Mouse (Mus musculus): Measurements from ENCODE around the gene Ccdc28a. TPM values are rescaled to one million over a fixed set of nuclear protein-coding genes. Genes with fewer than 3 reads are reported as not detected.

The Ccdc28a gene
- polyA plus RNA-seq, 1 experiment from 2014 or later = 20.0 TPM

- Histone ChIP-seq H3K27ac (ENCODE audit: low read depth) (no peak overlapping the region), H3K36me3 (ENCODE audit: control insufficient read depth, insufficient read depth, low read length) (no peaks in the 10 kb centered on the region), H3K27me3 (replicated peaks; ENCODE audit: control insufficient read depth, insufficient read depth, low read length) (no peaks in the 10 kb centered on the region), H3K4me3 (ENCODE audit: low read depth, low read length) (no peak overlapping the region), H3K9me3 (ENCODE audit: control insufficient read depth, low read length) (no peaks in the 10 kb centered on the region), H3K9ac (ENCODE audit: low read length) (no peak overlapping the region), H3K4me1 (replicated peaks; ENCODE audit: control insufficient read depth, insufficient read depth, low read length) (no peaks in the 10 kb centered on the region), H3K4me2 (ENCODE audit: low read length) (no peak overlapping the region)
- WGBS = 82% methylated on average over 4 of the region's 4 CpGs
- no peak for ATAC-seq (replicated peaks; ENCODE audit: low FRiP score, low TSS enrichment, low read depth)
- no peak for DNase-seq (ENCODE audit: low spot score)
Measured at GRCm38 (mm10) chr10:18189498-18189897, 45.3 kb downstream of the Ccdc28a start.

GRCm38 (mm10) chr10:18188564-18188963 is 46.2 kb downstream of the Ccdc28a start:
- no peak for DNase-seq (ENCODE audit: low spot score)
- no peaks in the 10 kb centered on the region for H3K4me1 ChIP-seq (replicated peaks; ENCODE audit: control insufficient read depth, insufficient read depth, low read length)
- no peak overlapping the region for H3K4me3 ChIP-seq (ENCODE audit: low read depth, low read length)
- no peak overlapping the region for H3K27ac ChIP-seq (ENCODE audit: low read depth)
- WGBS = 76% methylated on average over 6 of the region's 6 CpGs
- no peaks in the 10 kb centered on the region for H3K27me3 ChIP-seq (replicated peaks; ENCODE audit: control insufficient read depth, insufficient read depth, low read length)
- ATAC-seq (replicated peaks; ENCODE audit: low FRiP score, low TSS enrichment, low read depth) = no peak
- no peak overlapping the region for H3K4me2 ChIP-seq (ENCODE audit: low read length)
- H3K9ac ChIP-seq (ENCODE audit: low read length) = no peak overlapping the region
- H3K9me3 ChIP-seq (ENCODE audit: control insufficient read depth, low read length) = no peaks in the 10 kb centered on the region
- H3K36me3 ChIP-seq (ENCODE audit: control insufficient read depth, insufficient read depth, low read length) = no peaks in the 10 kb centered on the region

- H3K4me3 ChIP-seq (ENCODE audit: low read depth, low read length) = no peak overlapping the region
- H3K27ac ChIP-seq (ENCODE audit: low read depth) = no peak overlapping the region
- H3K4me2 ChIP-seq (ENCODE audit: low read length) = no peak overlapping the region
- H3K27me3 ChIP-seq (replicated peaks; ENCODE audit: control insufficient read depth, insufficient read depth, low read length) = no peaks in the 10 kb centered on the region
- ATAC-seq (replicated peaks; ENCODE audit: low FRiP score, low TSS enrichment, low read depth) (no peak), DNase-seq (ENCODE audit: low spot score) (no peak)
- no peak overlapping the region for H3K9ac ChIP-seq (ENCODE audit: low read length)
- WGBS = 80% methylated on average over 5 of the region's 5 CpGs
- H3K4me1 ChIP-seq (replicated peaks; ENCODE audit: control insufficient read depth, insufficient read depth, low read length) = no peaks in the 10 kb centered on the region
- no peaks in the 10 kb centered on the region for H3K36me3 ChIP-seq (ENCODE audit: control insufficient read depth, insufficient read depth, low read length)
- no peaks in the 10 kb centered on the region for H3K9me3 ChIP-seq (ENCODE audit: control insufficient read depth, low read length)
Measured at GRCm38 (mm10) chr10:18182246-18182645, 52.6 kb downstream of the Ccdc28a start.

- no peaks in the 10 kb centered on the region for H3K9me3 ChIP-seq (ENCODE audit: control insufficient read depth, low read length)
- H3K4me1 ChIP-seq (replicated peaks; ENCODE audit: control insufficient read depth, insufficient read depth, low read length) = no peaks in the 10 kb centered on the region
- H3K36me3 ChIP-seq (ENCODE audit: control insufficient read depth, insufficient read depth, low read length) = no peaks in the 10 kb centered on the region
- no peak overlapping the region for H3K9ac ChIP-seq (ENCODE audit: low read length)
- H3K27ac ChIP-seq (ENCODE audit: low read depth) = no peak overlapping the region
- H3K27me3 ChIP-seq (replicated peaks; ENCODE audit: control insufficient read depth, insufficient read depth, low read length) = no peaks in the 10 kb centered on the region
- no peak for ATAC-seq (replicated peaks; ENCODE audit: low FRiP score, low TSS enrichment, low read depth)
- H3K4me3 ChIP-seq (ENCODE audit: low read depth, low read length) = no peak overlapping the region
- 52% methylated on average over 2 of the region's 2 CpGs for WGBS
- DNase-seq (ENCODE audit: low spot score) = no peak
- no peak overlapping the region for H3K4me2 ChIP-seq (ENCODE audit: low read length)
Measured at GRCm38 (mm10) chr10:18177304-18177703, 57.5 kb downstream of the Ccdc28a start.

- DNase-seq (ENCODE audit: low spot score) = no peak
Measured at GRCm38 (mm10) chr10:18176722-18177121, 58.1 kb downstream of the Ccdc28a start.

GRCm38 (mm10) chr10:18175087-18175486 is 59.7 kb downstream of the Ccdc28a start:
- no peaks in the 10 kb centered on the region for H3K4me1 ChIP-seq (replicated peaks; ENCODE audit: control insufficient read depth, insufficient read depth, low read length)
- 87% methylated on average over 6 of the region's 6 CpGs for WGBS
- ATAC-seq (replicated peaks; ENCODE audit: low FRiP score, low TSS enrichment, low read depth) (no peak), DNase-seq (ENCODE audit: low spot score) (no peak)
- H3K9ac ChIP-seq (ENCODE audit: low read length) = no peak overlapping the region
- H3K27me3 ChIP-seq (replicated peaks; ENCODE audit: control insufficient read depth, insufficient read depth, low read length) = no peaks in the 10 kb centered on the region
- H3K9me3 ChIP-seq (ENCODE audit: control insufficient read depth, low read length) = no peaks in the 10 kb centered on the region
- H3K4me3 ChIP-seq (ENCODE audit: low read depth, low read length) = no peak overlapping the region
- H3K4me2 ChIP-seq (ENCODE audit: low read length) = no peak overlapping the region
- H3K36me3 ChIP-seq (ENCODE audit: control insufficient read depth, insufficient read depth, low read length) = no peaks in the 10 kb centered on the region
- H3K27ac ChIP-seq (ENCODE audit: low read depth) = no peak overlapping the region

More at GRCm38 (mm10) chr10:18176722-18177121, 58.1 kb downstream of the Ccdc28a start:
- ATAC-seq (replicated peaks; ENCODE audit: low FRiP score, low TSS enrichment, low read depth) = no peak
- Histone ChIP-seq H3K27ac (ENCODE audit: low read depth) (no peak overlapping the region), H3K4me1 (replicated peaks; ENCODE audit: control insufficient read depth, insufficient read depth, low read length) (no peaks in the 10 kb centered on the region), H3K27me3 (replicated peaks; ENCODE audit: control insufficient read depth, insufficient read depth, low read length) (no peaks in the 10 kb centered on the region), H3K4me3 (ENCODE audit: low read depth, low read length) (no peak overlapping the region), H3K9me3 (ENCODE audit: control insufficient read depth, low read length) (no peaks in the 10 kb centered on the region), H3K9ac (ENCODE audit: low read length) (no peak overlapping the region), H3K36me3 (ENCODE audit: control insufficient read depth, insufficient read depth, low read length) (no peaks in the 10 kb centered on the region), H3K4me2 (ENCODE audit: low read length) (no peak overlapping the region)
- 92% methylated on average over 7 of the region's 7 CpGs for WGBS

Other genes starting within 250 kb of the Ccdc28a start
- 158 and 172 TPM in 2 replicates for gene Abracl, start 211.7 kb downstream of the Ccdc28a start, polyA plus RNA-seq (2014; fragmentation: Nextera tagmentation; extraction: Ambion mirVana)
- 18.3 and 19.8 TPM in 2 replicates for gene Reps1, start 179.1 kb downstream of the Ccdc28a start, polyA plus RNA-seq (2014; fragmentation: Nextera tagmentation; extraction: Ambion mirVana)
- gene Ect2l, start 24.1 kb downstream of the Ccdc28a start, polyA plus RNA-seq (2014; fragmentation: Nextera tagmentation; extraction: Ambion mirVana) = 0.38 TPM in 1 of 2 replicates, not detected in the other
- gene Nhsl1, start 84.0 kb upstream of the Ccdc28a start, polyA plus RNA-seq (2014; fragmentation: Nextera tagmentation; extraction: Ambion mirVana) = 9.7 and 10.6 TPM in 2 replicates